Mouse (Mus musculus): Measurements from ENCODE around the gene Kif18b.

GRCm38 (mm10) chr11:102898408-102898807, 26.5 kb downstream of the Kif18b start:
- TF ChIP-seq CTCF (IDR thresholded peaks at IDR 0.05; ENCODE audit: borderline replicate concordance, insufficient read depth, low read depth, low read length) = no peak
- no peak for TF ChIP-seq POLR2A (IDR thresholded peaks at IDR 0.05; ENCODE audit: borderline replicate concordance, insufficient read depth, low read length)
